Mouse (Mus musculus) myocyte (in vitro differentiated cells): ENCODE data around the gene Nelfb. TPM values are rescaled to one million over a fixed set of nuclear protein-coding genes. Genes with fewer than 3 reads are reported as not detected.

ENCODE experiments used
- H3K27me3 ChIP-seq: one replicate; pipeline ENCODE4 v1.6.1; 2011; ENCODE audit not compliant: control insufficient read depth, insufficient read depth, insufficient read length
- H3K36me3 ChIP-seq: one replicate; pipeline ENCODE4 v1.6.1; 2011; ENCODE audit not compliant: control insufficient read depth, insufficient read depth
- H3K4me2 ChIP-seq: one replicate; pipeline ENCODE4 v1.6.1; 2011; ENCODE audit warnings: low read depth, control low read depth
- H3K4me3 ChIP-seq: one replicate; pipeline ENCODE4 v1.5.1; 2011; ENCODE audit warnings: mild to moderate bottlenecking, control low read depth, moderate library complexity
- H3K79me2 ChIP-seq: one replicate; pipeline ENCODE4 v1.6.1; 2011; ENCODE audit not compliant: control insufficient read depth, insufficient read depth
- H3ac ChIP-seq: one replicate; pipeline ENCODE4 v1.6.1; 2011; ENCODE audit not compliant: control insufficient read depth, insufficient read length
- CEBPB ChIP-seq: IDR thresholded peaks from 2 replicates; pipeline ENCODE4 v1.6.1; 2011; ENCODE audit warnings: mild to moderate bottlenecking, moderate library complexity; ENCODE audit not compliant: poor library complexity, insufficient read depth, severe bottlenecking
- E2F4 ChIP-seq: IDR thresholded peaks from one replicate; pipeline ENCODE4 v1.6.1; 2011; ENCODE audit warnings: mild to moderate bottlenecking, control low read depth, moderate library complexity; ENCODE audit not compliant: insufficient read depth
- MAX ChIP-seq: IDR thresholded peaks from one replicate; pipeline ENCODE4 v1.6.1; 2011; ENCODE audit warnings: low read depth, mild to moderate bottlenecking, control low read depth
- MYOD1 ChIP-seq, 3 experiments: IDR thresholded peaks; one replicate each; pipeline ENCODE4 v1.6.1; 2011; ENCODE audit warnings: control low read depth in 2 of 3, low read depth in 2 of 3, mild to moderate bottlenecking in 2 of 3, moderate library complexity in 1 of 3; ENCODE audit not compliant: insufficient read length in 2 of 3, control insufficient read depth in 1 of 3
- MYOG ChIP-seq, 3 experiments: IDR thresholded peaks; one replicate each; pipeline ENCODE4 v1.6.1; 2011; ENCODE audit warnings: control low read depth in 2 of 3, low read depth in 2 of 3, mild to moderate bottlenecking in 2 of 3; ENCODE audit not compliant: insufficient read length in 2 of 3, control insufficient read depth in 1 of 3, insufficient read depth in 1 of 3
- POLR2A ChIP-seq: IDR thresholded peaks from one replicate; pipeline ENCODE4 v1.6.1; 2011; ENCODE audit warnings: low read depth, mild to moderate bottlenecking, control low read depth, moderate library complexity; ENCODE audit not compliant: insufficient read length
- POLR2AphosphoS2 ChIP-seq: IDR thresholded peaks from one replicate; pipeline ENCODE4 v1.6.1; 2011; ENCODE audit warnings: low read depth, control low read depth; ENCODE audit not compliant: insufficient read length
- REST ChIP-seq: IDR thresholded peaks from one replicate; pipeline ENCODE4 v1.6.1; 2011; ENCODE audit warnings: mild to moderate bottlenecking, control low read depth, moderate library complexity; ENCODE audit not compliant: insufficient read depth, insufficient read length
- SRF ChIP-seq: IDR thresholded peaks from one replicate; pipeline ENCODE4 v1.6.1; 2011; ENCODE audit warnings: low read depth; ENCODE audit not compliant: control insufficient read depth, insufficient read length
- TCF12 ChIP-seq: IDR thresholded peaks from one replicate; pipeline ENCODE4 v1.6.1; 2011; ENCODE audit warnings: mild to moderate bottlenecking, control low read depth; ENCODE audit not compliant: poor library complexity, insufficient read depth, severe bottlenecking
- TCF3 ChIP-seq: IDR thresholded peaks from one replicate; pipeline ENCODE4 v1.6.1; 2011; ENCODE audit warnings: low read depth, control low read depth; ENCODE audit not compliant: insufficient read length
- USF1 ChIP-seq: IDR thresholded peaks from one replicate; pipeline ENCODE4 v1.6.1; 2011; ENCODE audit warnings: low read depth, mild to moderate bottlenecking, control low read depth, moderate library complexity
- polyA plus RNA-seq: library from polyadenylated mRNA; unstranded; fragments of >200 nt; fragmentation: generic; extraction: Trizol; gene quantifications from one replicate; pipeline ENCODE4 v1.2.1, GENCODE M21; 2012; ENCODE audit warnings: missing spikeins

Gene Nelfb
- polyA plus RNA-seq, 1 experiment = 55.8 TPM

DNA sequence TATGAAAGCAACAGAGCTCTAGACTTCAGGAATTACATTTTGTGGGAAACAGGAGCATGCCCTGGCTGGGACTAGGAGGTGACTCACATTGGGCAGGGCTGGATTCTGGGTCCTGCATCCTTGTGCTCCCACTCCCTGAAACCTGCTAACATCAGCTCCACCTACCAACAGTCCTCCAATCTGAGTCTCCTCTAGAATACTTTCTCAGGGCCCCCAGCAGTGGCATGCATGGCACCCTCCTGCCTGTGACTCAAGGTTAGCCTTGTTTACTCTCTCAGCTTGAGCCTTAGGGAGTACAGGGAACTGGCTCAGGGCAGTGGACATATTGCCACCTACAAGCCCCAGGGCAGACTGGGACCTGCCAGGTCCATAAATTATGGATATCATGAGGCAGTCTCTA, 26.8 kb upstream of the Nelfb start:
- no peak overlapping the region for H3K4me2 ChIP-seq
- no peaks in the 10 kb centered on the region for H3K36me3 ChIP-seq
- H3K4me3 ChIP-seq = no peak overlapping the region
- no peaks in the 10 kb centered on the region for H3K79me2 ChIP-seq
- H3K27me3 ChIP-seq = peaks cover 54% of the 10 kb centered on the region
- TF ChIP-seq TCF12 (no peak), MYOD1 (IDR thresholded peaks at IDR 0.05; ENCODE audit: control insufficient read depth in 1 of 3, insufficient read length in 2 of 3, low read depth in 2 of 3) (no peak), E2F4 (no peak), MAX (no peak), POLR2AphosphoS2 (no peak), REST (no peak), CEBPB (no peak), MYOG (IDR thresholded peaks at IDR 0.05; ENCODE audit: control insufficient read depth in 1 of 3, insufficient read depth in 1 of 3, insufficient read length in 2 of 3, low read depth in 2 of 3) (no peak), TCF3 (no peak), POLR2A (no peak), USF1 (no peak), SRF (no peak)
- H3ac ChIP-seq = no peak overlapping the region

DNA sequence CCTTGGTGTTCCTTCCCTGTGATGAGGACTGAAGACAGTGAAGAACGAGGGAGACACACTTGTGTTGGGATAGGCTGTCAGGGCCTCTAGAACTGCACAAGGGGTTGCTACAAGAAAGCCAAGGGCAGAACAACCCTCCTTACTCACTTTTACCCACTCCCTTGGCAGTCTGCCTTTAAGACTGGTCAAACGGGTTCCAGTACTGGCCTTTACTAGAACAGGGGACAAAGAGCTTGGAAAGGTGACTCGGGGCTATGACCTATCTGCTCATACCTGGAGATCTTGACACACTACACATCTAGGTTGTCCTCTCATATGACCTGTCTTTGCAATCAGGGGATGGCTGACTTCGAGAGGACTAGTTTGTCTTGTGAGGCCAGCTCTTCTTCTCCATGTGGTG, 26.2 kb upstream of the Nelfb start:
- no peak overlapping the region for H3K4me3 ChIP-seq
- H3K79me2 ChIP-seq = no peaks in the 10 kb centered on the region
- H3K36me3 ChIP-seq = no peaks in the 10 kb centered on the region
- no peak overlapping the region for H3ac ChIP-seq
- no peak overlapping the region for H3K4me2 ChIP-seq
- TF ChIP-seq USF1 = no peak
- H3K27me3 ChIP-seq = peaks cover 55% of the 10 kb centered on the region

DNA sequence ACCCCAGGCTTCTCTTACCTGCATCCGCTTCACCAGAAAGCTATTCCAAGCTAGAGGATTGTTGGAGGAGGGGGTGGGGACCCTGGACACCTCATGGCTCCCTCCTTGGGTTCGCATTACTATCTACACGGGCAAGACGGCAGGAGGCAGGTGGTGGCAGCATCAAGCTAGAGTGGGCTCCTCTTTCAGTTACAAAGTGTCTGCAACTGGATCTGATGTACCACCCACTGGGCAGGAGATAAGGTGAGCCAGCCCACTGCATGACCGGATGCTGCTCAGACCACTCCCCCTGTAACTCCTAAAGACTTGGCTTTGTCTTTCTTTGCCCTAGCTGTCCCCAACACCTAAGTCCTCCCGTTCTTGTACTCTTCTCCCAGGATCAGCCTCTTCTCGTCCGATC, 25.3 kb upstream of the Nelfb start, which contains the start of gene Rnf224:
TSS of gene Rnf224 (minus strand) at position 174 of the 400 bp plus-strand sequence.
- H3K4me2 ChIP-seq = no peak within 1 kb of the TSS
- TF ChIP-seq CEBPB (no peak), MYOD1 (IDR thresholded peaks at IDR 0.05; ENCODE audit: control insufficient read depth in 1 of 3, insufficient read length in 2 of 3, low read depth in 2 of 3) (no peak), USF1 (no peak), POLR2A (no peak), TCF3 (no peak), REST (no peak), E2F4 (no peak), MAX (no peak), POLR2AphosphoS2 (no peak), MYOG (IDR thresholded peaks at IDR 0.05; ENCODE audit: control insufficient read depth in 1 of 3, insufficient read depth in 1 of 3, insufficient read length in 2 of 3, low read depth in 2 of 3) (no peak), SRF (no peak)

DNA sequence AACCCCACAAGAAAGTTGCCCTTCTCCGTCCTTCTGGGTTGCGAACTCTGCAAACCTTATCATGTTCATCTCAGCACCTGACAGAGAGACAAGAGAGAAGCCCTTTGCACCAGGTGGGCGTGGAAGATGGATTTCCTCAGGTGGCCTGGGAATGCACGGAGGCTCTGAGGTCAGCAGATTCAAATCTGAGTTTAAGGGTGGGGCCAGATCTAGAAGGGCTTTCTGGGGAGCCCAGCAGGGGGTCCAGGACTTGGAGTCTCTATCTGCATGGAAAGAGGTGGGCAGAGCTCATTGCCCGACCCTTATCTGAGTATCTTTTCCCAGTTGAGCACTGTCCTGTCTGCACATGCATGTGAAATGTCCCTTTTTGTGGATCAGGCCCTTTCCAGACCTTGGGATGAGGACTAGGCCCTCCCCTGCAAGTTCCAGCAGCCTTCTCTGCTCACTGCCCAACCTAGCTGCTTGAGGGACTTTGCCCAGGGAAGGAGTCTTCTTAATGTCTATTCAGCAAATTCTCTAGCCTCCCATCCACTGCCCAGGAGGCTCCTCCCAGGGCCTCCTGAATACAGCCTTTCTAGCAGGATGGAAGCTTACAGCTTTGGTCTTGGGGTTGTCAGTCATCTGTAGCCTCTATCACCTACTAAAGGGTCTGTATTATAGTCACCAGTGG, 23.4 kb upstream of the Nelfb start:
- no peak overlapping the region for H3ac ChIP-seq
- no peaks in the 10 kb centered on the region for H3K36me3 ChIP-seq
- no peak overlapping the region for H3K4me3 ChIP-seq
- no peak for TF ChIP-seq MYOG (IDR thresholded peaks at IDR 0.05; ENCODE audit: control insufficient read depth in 1 of 3, insufficient read depth in 1 of 3, insufficient read length in 2 of 3, low read depth in 2 of 3)
- TF ChIP-seq E2F4 = no peak
- TF ChIP-seq USF1 = no peak
- no peak for TF ChIP-seq TCF12
- no peak for TF ChIP-seq MAX
- no peak for TF ChIP-seq CEBPB
- TF ChIP-seq TCF3 = no peak
- no peak for TF ChIP-seq SRF
- no peak for TF ChIP-seq MYOD1 (IDR thresholded peaks at IDR 0.05; ENCODE audit: control insufficient read depth in 1 of 3, insufficient read length in 2 of 3, low read depth in 2 of 3)
- TF ChIP-seq POLR2AphosphoS2 = no peak
- TF ChIP-seq REST = no peak
- TF ChIP-seq POLR2A = no peak
- no peak overlapping the region for H3K4me2 ChIP-seq
- no peaks in the 10 kb centered on the region for H3K79me2 ChIP-seq
- H3K27me3 ChIP-seq = peaks cover 69% of the 10 kb centered on the region

More for the DNA sequence above, 25.3 kb upstream of the Nelfb start, which contains the start of gene Rnf224:
- Histone ChIP-seq H3K4me3 (no peak within 1 kb of the TSS), H3ac (no peak within 1 kb of the TSS), H3K36me3 (no peaks in the 10 kb centered on the region), H3K79me2 (no peaks in the 10 kb centered on the region), H3K27me3 (peaks cover 55% of the 10 kb centered on the region)

DNA sequence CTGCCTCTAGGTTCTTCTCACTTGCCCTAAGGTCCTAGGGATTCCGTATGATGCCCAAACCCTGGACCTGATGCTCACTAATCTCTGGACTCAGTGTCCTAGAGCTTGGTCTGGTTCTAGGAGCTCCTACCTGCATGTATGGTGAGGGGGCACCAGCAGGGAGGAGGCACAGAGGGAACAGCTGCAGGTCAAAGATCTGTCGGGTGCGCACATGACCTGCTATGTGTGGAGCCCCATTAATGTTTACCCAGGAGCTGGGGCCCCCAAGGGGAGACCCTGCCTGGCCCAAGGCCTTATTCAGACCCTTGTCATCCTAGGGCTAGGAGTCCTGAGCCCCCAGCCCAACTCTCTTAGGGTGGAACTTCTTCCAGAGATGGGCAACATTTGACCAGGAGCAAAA, 22.8 kb upstream of the Nelfb start, which contains the start of gene Slc34a3:
TSS of gene Slc34a3 (minus strand) at position 315 of the 400 bp plus-strand sequence.
- H3K4me3 ChIP-seq = no peak within 1 kb of the TSS
- H3K79me2 ChIP-seq = no peaks in the 10 kb centered on the region
- TF ChIP-seq MYOG (IDR thresholded peaks at IDR 0.05; ENCODE audit: control insufficient read depth in 1 of 3, insufficient read depth in 1 of 3, insufficient read length in 2 of 3, low read depth in 2 of 3) (no peak), REST (no peak), E2F4 (no peak), CEBPB (no peak), TCF3 (no peak), MYOD1 (IDR thresholded peaks at IDR 0.05; ENCODE audit: control insufficient read depth in 1 of 3, insufficient read length in 2 of 3, low read depth in 2 of 3) (no peak), TCF12 (no peak), USF1 (no peak), POLR2A (no peak), POLR2AphosphoS2 (no peak), SRF (no peak), MAX (no peak)
- no peaks in the 10 kb centered on the region for H3K36me3 ChIP-seq
- no peak within 1 kb of the TSS for H3K4me2 ChIP-seq
- H3ac ChIP-seq = no peak within 1 kb of the TSS
- peaks cover 69% of the 10 kb centered on the region for H3K27me3 ChIP-seq
